Mouse (Mus musculus) CH12.LX (cell line): Measurements from ENCODE around the gene Acot4. TPM values are rescaled to one million over a fixed set of nuclear protein-coding genes. Genes with fewer than 3 reads are reported as not detected.
"Not testable (repeated sequence)": the region's sequence is repeated elsewhere in the genome, so short reads cannot be mapped to it uniquely, and the experiment has no call there.

Source experiments
- DNase-seq: peaks from one replicate; pipeline ENCODE4 v3.0.0-alpha.2; 2013; ENCODE audit errors: extremely low read depth
- H3K27ac ChIP-seq: 2 replicates; pipeline ENCODE4 v1.5.1; 2012; ENCODE audit warnings: low read depth, mild to moderate bottlenecking, control low read depth, moderate library complexity; ENCODE audit not compliant: insufficient read depth
- H3K27me3 ChIP-seq: replicated peaks from 2 replicates; pipeline ENCODE3; 2012; ENCODE audit warnings: inconsistent platforms
- H3K36me3 ChIP-seq, 2 experiments: replicated peaks in 1 of 2; 2 replicates each; pipeline versions ENCODE3 to v1.6.1; 2012; ENCODE audit warnings: inconsistent platforms in 1 of 2, low read length in 1 of 2, mild to moderate bottlenecking in 1 of 2, mixed read lengths in 1 of 2, moderate library complexity in 1 of 2; ENCODE audit not compliant: control insufficient read depth in 1 of 2, insufficient read depth in 1 of 2
- H3K4me1 ChIP-seq, 2 experiments: 2 replicates each; pipeline ENCODE4 v1.6.1; 2012; ENCODE audit warnings: inconsistent platforms in 1 of 2, moderate library complexity in 1 of 2; ENCODE audit not compliant: insufficient read depth in 2 of 2, control insufficient read depth in 1 of 2
- H3K4me2 ChIP-seq: 2 replicates; pipeline ENCODE4 v1.6.1; 2012; ENCODE audit warnings: low read depth, mild to moderate bottlenecking, control low read depth; ENCODE audit not compliant: poor library complexity, insufficient read depth, severe bottlenecking
- H3K4me3 ChIP-seq, 3 experiments: fragments of 150-350 bp in 1 of 3; sonication (generic) in 1 of 3; replicated peaks in 1 of 3; 2 replicates each; pipeline versions ENCODE3 to v1.5.1; 2011 to 2012; ENCODE audit warnings: low read depth in 2 of 3, low read length in 2 of 3, mild to moderate bottlenecking in 2 of 3, moderate library complexity in 2 of 3, control low read depth in 1 of 3, improper control_type of control experiment in 1 of 3, inconsistent platforms in 1 of 3, mixed read lengths in 1 of 3; ENCODE audit not compliant: poor library complexity in 1 of 3
- H3K79me2 ChIP-seq: replicated peaks from 2 replicates; pipeline ENCODE4 v1.6.1; 2012; ENCODE audit warnings: mild to moderate bottlenecking, moderate library complexity; ENCODE audit not compliant: control insufficient read depth, poor library complexity, insufficient read depth, severe bottlenecking; ENCODE audit errors: extremely low read depth
- H3K9ac ChIP-seq: 2 replicates; pipeline ENCODE4 v1.6.1; 2012; ENCODE audit warnings: low read depth, mild to moderate bottlenecking, control low read depth, moderate library complexity; ENCODE audit not compliant: insufficient read depth
- H3K9me3 ChIP-seq: replicated peaks from 2 replicates; pipeline ENCODE3; 2012; ENCODE audit warnings: low read length, inconsistent platforms, mixed read lengths
- CHD1 ChIP-seq: IDR thresholded peaks from 2 replicates; pipeline ENCODE4 v1.6.1; 2012; ENCODE audit warnings: low read depth, low read length, improper control_type of control experiment, inconsistent platforms
- CHD2 ChIP-seq: IDR thresholded peaks from 2 replicates; pipeline ENCODE4 v1.6.1; 2011; ENCODE audit warnings: low read length, improper control_type of control experiment
- GABPA ChIP-seq: IDR thresholded peaks from 2 replicates; pipeline ENCODE4 v1.6.1; 2012; ENCODE audit warnings: low read depth, low read length, improper control_type of control experiment, inconsistent platforms; ENCODE audit not compliant: insufficient replicate concordance
- HCFC1 ChIP-seq: IDR thresholded peaks from 2 replicates; pipeline ENCODE4 v1.6.1; 2012; ENCODE audit warnings: low read depth, mild to moderate bottlenecking, inconsistent platforms, low read length, improper control_type of control experiment
- IRF4 ChIP-seq: IDR thresholded peaks from 2 replicates; pipeline ENCODE4 v1.6.1; 2014; ENCODE audit warnings: low read depth, mild to moderate bottlenecking, inconsistent platforms, low read length, improper control_type of control experiment
- JUN ChIP-seq: IDR thresholded peaks from 2 replicates; pipeline ENCODE4 v1.6.1; 2011; ENCODE audit warnings: low read depth, mild to moderate bottlenecking, low read length, improper control_type of control experiment, moderate library complexity; ENCODE audit not compliant: insufficient read depth
- MYC ChIP-seq: IDR thresholded peaks from 2 replicates; pipeline ENCODE4 v1.6.1; 2011; ENCODE audit warnings: low read depth, mild to moderate bottlenecking, improper control_type of control experiment, low read length
- NRF1 ChIP-seq: IDR thresholded peaks from 2 replicates; pipeline ENCODE4 v1.6.1; 2014; ENCODE audit warnings: low read depth, mild to moderate bottlenecking, inconsistent platforms, low read length, improper control_type of control experiment, moderate library complexity
- POLR2A ChIP-seq: IDR thresholded peaks from 2 replicates; pipeline ENCODE4 v1.6.1; 2011; ENCODE audit warnings: low read depth, mild to moderate bottlenecking, improper control_type of control experiment, low read length
- RCOR1 ChIP-seq: conservative IDR thresholded peaks from 2 replicates; pipeline ENCODE4 v1.6.1; 2012; ENCODE audit warnings: low read depth, mild to moderate bottlenecking, inconsistent platforms, low read length, improper control_type of control experiment
- SIN3A ChIP-seq: IDR thresholded peaks from 2 replicates; pipeline ENCODE4 v1.6.1; 2012; ENCODE audit warnings: low read length, improper control_type of control experiment, inconsistent platforms
- SMC3 ChIP-seq: IDR thresholded peaks from 2 replicates; pipeline ENCODE4 v1.6.1; 2011; ENCODE audit warnings: low read depth, low read length, improper control_type of control experiment
- TCF12 ChIP-seq: IDR thresholded peaks from 2 replicates; pipeline ENCODE4 v1.6.1; 2014; ENCODE audit warnings: low read depth, mild to moderate bottlenecking, inconsistent platforms, low read length, improper control_type of control experiment
- ZMIZ1 ChIP-seq: IDR thresholded peaks from 2 replicates; pipeline ENCODE4 v1.6.1; 2012; ENCODE audit warnings: low read depth, mild to moderate bottlenecking, inconsistent platforms, low read length, improper control_type of control experiment
- ZNF384 ChIP-seq: IDR thresholded peaks from 2 replicates; pipeline ENCODE4 v1.6.1; 2012; ENCODE audit warnings: low read depth, low read length, improper control_type of control experiment, inconsistent platforms
- dilution Hi-C: fragments of 300-500 bp; cut with MboI; formaldehyde crosslinking; loops from 2 replicates; pipeline ENCODE4 v1.14.3; 2020; ENCODE audit warnings: low sequenced_read_pairs; ENCODE audit not compliant: extremely low pct_unique_long_range_greater_than_20kb, extremely low pct_ligation_motif_present
- in situ Hi-C: fragments of 300-500 bp; cut with MboI; formaldehyde crosslinking; loops from 3 replicates; pipeline ENCODE4 v1.14.3; 2019; ENCODE audit warnings: low sequenced_read_pairs, low pct_ligation_motif_present, low pct_unique_long_range_greater_than_20kb, mixed read lengths
- polyA plus RNA-seq: library from polyadenylated mRNA; unstranded; fragments of >175 nt; gene quantifications from 2 replicates; pipeline ENCODE4 v1.2.1, GENCODE M21; 2012; ENCODE audit warnings: low read depth; ENCODE audit not compliant: insufficient read length
- total RNA-seq, 2 experiments: library from RNA; depleted of rRNA; stranded (reverse); fragments of 300-350 nt in 1 of 2; fragments of >200 nt in 1 of 2; gene quantifications; 2 replicates each; pipeline ENCODE4 v1.2.3; 2012 to 2014

Gene Acot4
- total and polyA plus RNA-seq, 3 experiments: not detected

DNA sequence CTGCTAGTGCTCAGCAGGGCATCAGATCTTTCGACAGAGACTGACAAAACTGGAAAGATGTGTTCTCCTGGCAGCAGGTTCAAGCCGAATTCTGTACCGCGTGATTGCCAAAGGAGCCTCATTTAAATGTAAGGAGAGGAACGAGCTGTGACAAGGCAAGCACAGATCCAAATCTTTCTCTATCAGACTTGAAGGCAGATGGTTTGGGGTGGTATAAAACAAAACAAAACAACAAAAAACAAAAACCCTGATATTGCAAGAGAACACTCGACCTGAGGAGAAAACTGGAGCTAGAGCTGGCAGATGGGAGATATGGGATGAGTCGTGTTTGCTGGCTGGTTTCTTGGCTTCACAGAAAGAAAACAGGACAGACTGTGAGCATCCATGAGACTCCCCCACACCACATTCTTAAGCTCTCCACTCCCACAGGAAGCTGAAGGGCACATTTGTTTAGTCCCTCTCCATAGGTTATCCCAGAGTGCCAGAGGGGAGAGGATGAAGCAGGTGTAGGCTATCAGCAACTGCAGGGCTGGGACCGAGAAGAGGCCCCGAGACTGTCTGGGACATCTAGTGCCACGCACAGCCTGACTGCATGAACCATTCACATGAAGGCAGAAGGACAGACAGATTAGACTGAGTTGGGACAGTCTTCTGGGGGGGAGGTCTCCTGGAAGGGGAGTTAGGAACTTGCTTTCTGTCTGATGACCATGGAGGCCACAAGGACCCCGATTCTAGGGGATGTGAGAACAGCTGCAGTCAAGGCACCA lies 39.7 kb upstream of the Acot4 start:
- no peak for TF ChIP-seq MYC
- TF ChIP-seq CHD1: no peak
- no peak for TF ChIP-seq NRF1
- TF ChIP-seq CHD2: no peak
- TF ChIP-seq SMC3: no peak
- TF ChIP-seq ZMIZ1: no peak
- no peak for TF ChIP-seq IRF4
- TF ChIP-seq ZNF384: no peak
- no peak for TF ChIP-seq SIN3A
- TF ChIP-seq RCOR1: no peak
- no peak for TF ChIP-seq TCF12
- TF ChIP-seq POLR2A: no peak
- TF ChIP-seq HCFC1: no peak
- TF ChIP-seq GABPA: no peak
- TF ChIP-seq JUN: no peak
- Histone ChIP-seq H3K36me3 (peaks cover under 1 to 3% of the 10 kb centered on the region in 2 experiments), H3K27me3 (no peaks in the 10 kb centered on the region), H3K27ac (no peak overlapping the region), H3K9me3 (peaks cover 17% of the 10 kb centered on the region), H3K79me2 (no peaks in the 10 kb centered on the region), H3K4me3 (no peak overlapping the region), H3K9ac (no peak overlapping the region), H3K4me2 (no peak overlapping the region), H3K4me1 (peaks cover 0 to 9% of the 10 kb centered on the region in 2 experiments; a peak in 2 of 4 replicates)
- in situ Hi-C loops (no loop called here), dilution Hi-C loops (no loop called here)
- no peak for DNase-seq

DNA sequence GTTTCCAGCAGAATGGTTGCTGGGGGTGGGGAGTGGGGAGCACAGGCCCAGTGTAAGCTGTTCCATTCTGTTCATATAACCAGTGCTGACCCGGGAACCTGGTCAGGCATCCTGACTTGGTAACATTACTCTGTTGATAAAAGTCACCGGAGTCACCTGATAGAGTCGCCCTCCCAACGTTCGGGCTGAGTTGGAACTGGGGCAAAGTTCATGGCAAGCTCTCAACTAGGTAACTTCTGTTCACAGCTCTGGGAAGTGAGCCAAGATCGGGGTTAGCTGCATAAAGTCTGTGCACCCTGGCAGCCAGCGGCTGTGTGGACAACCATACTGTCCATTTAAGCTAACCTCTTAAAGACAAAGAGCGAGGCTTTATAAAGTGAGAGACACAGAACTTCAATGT lies 38.9 kb upstream of the Acot4 start:
- H3K79me2 ChIP-seq, in situ Hi-C loops, dilution Hi-C loops, H3K36me3 ChIP-seq, H3K27ac ChIP-seq, H3K27me3 ChIP-seq, DNase-seq, H3K4me3 ChIP-seq, H3K4me2 ChIP-seq, H3K9ac ChIP-seq: not testable (repeated sequence)
- H3K4me1 ChIP-seq: peaks cover 0 to 16% of the 10 kb centered on the region in 2 experiments; a peak in 2 of 4 replicates
- peaks cover 17% of the 10 kb centered on the region for H3K9me3 ChIP-seq
